Mouse (Mus musculus) liver, embryonic 16.5 days (tissue): ENCODE results near the gene Slco1c1. TPM values are rescaled to one million over a fixed set of nuclear protein-coding genes. Genes with fewer than 3 reads are reported as not detected.

ENCODE experiments used
- ATAC-seq: fragments of 200-750 bp; cut with Nextera tagmentation; 2 replicates; pipeline ENCODE4 v1.8.0; 2017; ENCODE audit warnings: low read depth, mild to moderate bottlenecking, moderate number of reproducible peaks, moderate library complexity
- H3K27ac ChIP-seq: fragments of 300-500 bp; sonication (generic); 2 replicates; pipeline ENCODE4 v1.5.1; 2014; ENCODE audit warnings: mild to moderate bottlenecking, low read length
- H3K27me3 ChIP-seq: fragments of 300-500 bp; sonication (generic); 2 replicates; pipeline ENCODE4 v1.6.1; 2014; ENCODE audit warnings: low read depth, low read length, mixed read lengths; ENCODE audit not compliant: control insufficient read depth, insufficient read depth
- H3K36me3 ChIP-seq: fragments of 300-500 bp; sonication (generic); 2 replicates; pipeline ENCODE4 v1.6.1; 2014; ENCODE audit warnings: mild to moderate bottlenecking; ENCODE audit not compliant: control insufficient read depth, insufficient read depth
- H3K4me1 ChIP-seq: fragments of 300-500 bp; sonication (generic); 2 replicates; pipeline ENCODE4 v1.6.1; 2014; ENCODE audit warnings: low read depth, low read length, mixed read lengths; ENCODE audit not compliant: control insufficient read depth
- H3K4me2 ChIP-seq: fragments of 300-500 bp; sonication (generic); 2 replicates; pipeline ENCODE4 v1.6.1; 2014; ENCODE audit warnings: low read depth, low read length, mixed read lengths
- H3K4me3 ChIP-seq: fragments of 300-500 bp; sonication (generic); 2 replicates; pipeline ENCODE4 v1.5.1; 2014; ENCODE audit warnings: low read depth, mild to moderate bottlenecking, low read length
- H3K9ac ChIP-seq: fragments of 300-500 bp; sonication (generic); 2 replicates; pipeline ENCODE4 v1.6.1; 2014; ENCODE audit warnings: low read depth, low read length
- H3K9me3 ChIP-seq: fragments of 300-500 bp; sonication (generic); replicated peaks from 2 replicates; pipeline ENCODE4 v1.6.1; 2016; ENCODE audit warnings: low read length; ENCODE audit not compliant: control insufficient read depth
- WGBS: fragments of 180-500 bp; shearing (Covaris S2); extraction: QIAGEN DNeasy Blood & Tissue Kit; methylation state at CpG from one replicate; pipeline ENCODE4 v1.1.7; 2014; ENCODE audit not compliant: insufficient replicate concordance; 5-methylcytosine and 5-hydroxymethylcytosine counted together
- polyA plus RNA-seq: library from polyadenylated mRNA; unstranded; fragments of >200 nt; fragmentation: Nextera tagmentation; extraction: Ambion mirVana; gene quantifications from 2 replicates; pipeline ENCODE4 v1.2.1, GENCODE M21; 2015

Slco1c1 gene
- not detected in 2 replicates for polyA plus RNA-seq

- ATAC-seq = no peak
- Histone ChIP-seq H3K36me3 (no peaks in the 10 kb centered on the region), H3K9ac (no peak within 1 kb of the TSS), H3K27me3 (no peaks in the 10 kb centered on the region), H3K4me1 (no peaks in the 10 kb centered on the region), H3K27ac (no peak within 1 kb of the TSS), H3K9me3 (no peaks in the 10 kb centered on the region), H3K4me2 (no peak within 1 kb of the TSS), H3K4me3 (no peak within 1 kb of the TSS)
- 40% methylated on average over 2 of the region's 2 CpGs for WGBS
These were observed at the start of gene Slco1c1 for GRCm38 (mm10) chr6:141523747-141524640. TSS of gene Slco1c1 (plus strand) at chr6:141524368.

DNA sequence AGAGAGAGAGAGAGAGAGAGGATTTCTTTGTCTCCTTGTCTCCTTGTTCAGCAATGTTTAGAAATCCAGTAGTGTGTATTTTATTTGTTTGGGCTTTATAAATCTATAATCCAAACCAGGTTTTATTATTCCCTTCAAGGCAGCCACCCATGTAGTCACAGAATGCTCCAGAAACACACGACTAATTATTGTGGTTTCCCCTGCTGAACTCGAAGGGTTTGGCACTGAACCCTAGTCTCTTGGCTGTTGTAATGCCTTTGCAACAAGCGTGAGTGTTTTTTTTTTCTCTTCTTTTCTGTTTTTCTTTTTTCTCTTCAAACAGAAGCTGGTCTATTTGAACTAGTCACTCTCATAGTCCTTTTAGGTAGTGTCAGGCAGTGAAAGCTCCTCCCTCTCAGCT is 49.5 kb upstream of the Slco1c1 start:
- WGBS = 23% methylated on average over 3 of the region's 3 CpGs

DNA sequence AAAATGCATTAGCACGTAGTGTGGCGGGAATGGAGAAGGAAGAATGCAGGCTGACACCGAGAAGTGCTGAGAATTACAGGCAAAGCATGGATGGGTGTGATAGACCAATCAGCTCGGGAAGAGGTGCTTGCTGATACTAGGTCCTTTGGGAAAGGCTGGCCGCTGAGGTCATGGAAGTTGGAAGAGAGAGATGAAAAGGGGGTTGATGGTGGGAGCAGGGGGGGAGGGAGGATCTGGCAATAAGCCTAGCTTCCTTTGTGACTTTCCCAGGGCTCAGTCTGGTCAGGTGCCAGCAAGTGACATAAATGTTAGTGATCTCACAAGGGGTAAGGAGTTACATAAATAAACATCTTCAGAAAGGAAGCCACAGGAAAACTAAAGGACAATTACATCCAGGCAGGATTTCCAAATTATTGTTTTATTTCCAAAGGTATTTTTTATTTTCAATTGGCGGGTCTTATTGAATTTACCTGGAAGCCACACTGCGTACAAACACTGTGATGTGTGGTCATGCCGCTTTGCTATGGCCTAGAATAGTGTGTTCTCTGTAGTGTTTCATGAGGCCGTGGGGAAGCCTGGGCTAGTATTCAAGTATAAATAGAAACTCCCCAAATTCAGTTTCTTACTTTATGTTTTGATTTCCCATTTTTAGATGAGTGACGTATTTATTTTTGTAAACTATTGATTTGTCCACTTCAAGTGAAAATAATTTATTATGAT is 38.7 kb upstream of the Slco1c1 start:
- Histone ChIP-seq H3K9me3 (no peaks in the 10 kb centered on the region), H3K9ac (no peak overlapping the region), H3K36me3 (no peaks in the 10 kb centered on the region), H3K4me1 (no peaks in the 10 kb centered on the region), H3K27me3 (no peaks in the 10 kb centered on the region), H3K27ac (no peak overlapping the region), H3K4me3 (no peak overlapping the region), H3K4me2 (no peak overlapping the region)
- 57% methylated on average over 10 of the region's 10 CpGs for WGBS
- ATAC-seq = no peak

More for the DNA sequence above, 49.5 kb upstream of the Slco1c1 start:
- no peak for ATAC-seq
- H3K27ac ChIP-seq = no peak overlapping the region
- H3K36me3 ChIP-seq = no peaks in the 10 kb centered on the region
- H3K27me3 ChIP-seq = no peaks in the 10 kb centered on the region
- H3K4me2 ChIP-seq = no peak overlapping the region
- H3K9ac ChIP-seq = no peak overlapping the region
- H3K9me3 ChIP-seq = no peaks in the 10 kb centered on the region
- no peaks in the 10 kb centered on the region for H3K4me1 ChIP-seq
- H3K4me3 ChIP-seq = no peak overlapping the region

DNA sequence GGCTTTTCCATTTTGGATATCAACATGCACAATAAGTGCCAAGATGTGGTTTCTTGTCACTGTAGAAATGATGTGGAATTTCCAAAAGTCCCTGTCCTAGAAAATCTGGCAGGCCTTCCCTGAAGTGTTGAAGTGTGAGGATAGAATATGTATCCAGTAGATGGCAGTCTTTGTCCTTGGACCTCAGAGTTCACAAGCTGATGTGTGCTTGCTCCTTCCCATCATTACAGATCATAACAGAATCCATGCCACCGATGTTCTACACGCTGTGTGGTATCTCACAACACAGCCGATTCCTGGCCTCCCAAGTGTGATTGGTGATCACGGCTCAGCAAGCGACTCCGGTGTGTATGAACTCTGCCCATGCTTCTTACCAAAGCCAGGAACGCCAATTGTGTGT is 36.9 kb upstream of the Slco1c1 start:
- Histone ChIP-seq H3K4me3 (no peak overlapping the region), H3K4me2 (no peak overlapping the region), H3K27ac (no peak overlapping the region), H3K9ac (no peak overlapping the region), H3K9me3 (no peaks in the 10 kb centered on the region), H3K27me3 (no peaks in the 10 kb centered on the region), H3K4me1 (no peaks in the 10 kb centered on the region), H3K36me3 (no peaks in the 10 kb centered on the region)
- WGBS = 58% methylated on average over 7 of the region's 7 CpGs
- ATAC-seq = no peak

DNA sequence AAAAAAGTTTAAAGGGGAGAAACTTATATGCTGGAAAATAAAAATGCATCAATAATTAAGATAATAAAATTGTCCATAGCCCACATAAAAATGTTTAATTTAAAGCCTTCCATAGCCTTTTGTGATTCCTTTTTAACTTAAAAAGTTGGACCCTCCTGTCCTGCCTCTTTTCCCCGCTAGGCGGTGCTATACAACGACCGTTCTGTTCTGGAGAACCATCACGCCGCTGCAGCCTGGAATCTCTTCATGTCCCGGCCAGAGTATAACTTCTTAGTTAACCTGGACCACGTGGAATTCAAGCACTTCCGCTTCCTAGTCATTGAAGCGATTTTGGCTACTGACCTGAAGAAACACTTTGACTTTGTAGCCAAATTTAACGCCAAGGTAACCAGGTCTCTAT is 35.5 kb upstream of the Slco1c1 start:
- Histone ChIP-seq H3K36me3 (no peaks in the 10 kb centered on the region), H3K9me3 (no peaks in the 10 kb centered on the region), H3K27me3 (no peaks in the 10 kb centered on the region), H3K4me2 (no peak overlapping the region), H3K4me1 (no peaks in the 10 kb centered on the region), H3K4me3 (no peak overlapping the region), H3K9ac (no peak overlapping the region), H3K27ac (no peak overlapping the region)
- 15% methylated on average over 11 of the region's 11 CpGs for WGBS
- no peak for ATAC-seq

DNA sequence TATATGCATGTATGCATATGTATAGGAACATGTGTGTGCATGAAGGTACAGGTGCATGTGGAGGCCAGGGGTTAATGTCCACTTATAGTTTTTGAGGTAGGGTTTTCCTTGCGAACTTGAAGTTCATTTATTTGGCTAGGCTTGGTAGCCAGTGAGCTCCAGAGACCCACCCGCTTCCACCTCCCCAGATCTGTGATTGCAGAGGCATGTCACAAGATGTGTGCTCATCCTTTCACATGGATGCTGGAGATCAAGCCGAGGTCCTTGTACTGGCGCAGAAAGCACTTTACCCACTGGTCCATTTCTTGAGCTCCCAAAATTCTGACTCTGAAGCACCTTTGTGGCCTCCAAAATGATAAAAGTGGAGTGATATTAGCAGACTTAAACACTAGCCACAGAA is 29.3 kb upstream of the Slco1c1 start:
- no peak overlapping the region for H3K4me3 ChIP-seq
- H3K27ac ChIP-seq = no peak overlapping the region
- WGBS = 65% methylated on average over 4 of the region's 4 CpGs
- no peak overlapping the region for H3K4me2 ChIP-seq
- H3K4me1 ChIP-seq = no peaks in the 10 kb centered on the region
- no peaks in the 10 kb centered on the region for H3K36me3 ChIP-seq
- no peak overlapping the region for H3K9ac ChIP-seq
- no peaks in the 10 kb centered on the region for H3K27me3 ChIP-seq
- ATAC-seq = no peak
- no peaks in the 10 kb centered on the region for H3K9me3 ChIP-seq

DNA sequence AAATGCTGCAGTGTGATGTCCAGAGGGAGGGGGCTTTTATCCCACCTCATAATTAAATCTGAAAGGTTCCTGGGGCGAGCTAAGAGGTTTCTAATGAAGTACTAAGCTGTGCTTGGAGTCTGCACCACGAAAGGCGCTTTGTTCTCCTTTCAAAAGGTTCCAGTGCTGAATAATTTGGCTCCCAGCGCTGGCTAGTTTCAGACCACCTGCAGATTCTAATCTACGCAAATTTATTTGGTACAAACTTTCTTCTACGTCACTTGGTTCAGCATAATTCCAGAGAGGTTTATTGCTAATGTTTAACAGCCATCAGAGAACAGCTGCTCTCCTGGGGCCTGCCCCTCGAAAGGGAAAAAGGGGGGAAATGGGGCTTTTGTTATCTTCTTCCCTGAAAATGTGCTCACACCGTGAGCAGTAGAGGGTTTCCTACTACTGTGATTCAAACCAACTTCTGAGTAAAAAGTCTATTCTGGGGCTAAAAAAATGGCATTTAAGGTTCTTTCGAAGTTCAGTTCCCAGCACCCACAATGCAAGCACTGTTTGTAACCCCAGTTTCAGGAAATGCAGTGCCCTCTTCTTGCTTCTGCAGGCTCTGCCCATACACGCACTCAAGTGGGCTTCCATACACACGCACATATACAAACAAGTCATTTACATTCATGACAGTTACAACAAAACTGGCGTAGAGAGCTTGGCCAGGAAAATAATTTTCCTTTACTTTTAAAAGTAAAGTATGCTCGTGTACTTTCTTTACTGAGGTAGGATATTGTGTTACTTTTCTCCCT is 28.3 kb upstream of the Slco1c1 start:
- H3K27ac ChIP-seq = no peak overlapping the region
- no peaks in the 10 kb centered on the region for H3K4me1 ChIP-seq
- 41% methylated on average over 13 of the region's 13 CpGs for WGBS
- no peak overlapping the region for H3K4me2 ChIP-seq
- H3K9me3 ChIP-seq = no peaks in the 10 kb centered on the region
- no peak overlapping the region for H3K4me3 ChIP-seq
- no peak overlapping the region for H3K9ac ChIP-seq
- no peaks in the 10 kb centered on the region for H3K36me3 ChIP-seq
- H3K27me3 ChIP-seq = no peaks in the 10 kb centered on the region
- no peak for ATAC-seq

DNA sequence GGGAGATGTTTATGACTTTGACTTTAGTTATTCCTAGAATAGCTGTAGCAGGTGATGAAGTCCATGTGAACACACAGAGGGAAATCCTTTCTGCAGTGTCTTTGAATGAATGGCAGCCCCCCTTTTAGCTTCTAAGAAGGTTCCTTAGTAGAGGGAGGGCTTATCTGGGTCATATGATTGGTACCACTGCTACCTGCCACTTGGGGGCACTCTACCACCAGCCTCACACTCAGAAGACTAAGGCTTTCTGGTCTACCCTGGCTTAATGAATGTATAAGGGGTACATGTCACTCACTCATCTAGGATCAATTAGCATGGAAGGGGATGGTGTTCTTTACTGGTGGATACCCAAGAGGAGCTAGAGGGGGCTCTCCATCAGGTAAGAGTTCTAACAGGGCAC is 24.7 kb upstream of the Slco1c1 start:
- Histone ChIP-seq H3K9me3 (no peaks in the 10 kb centered on the region), H3K27ac (no peak overlapping the region), H3K4me3 (no peak overlapping the region), H3K4me1 (no peaks in the 10 kb centered on the region), H3K9ac (no peak overlapping the region), H3K4me2 (no peak overlapping the region), H3K36me3 (no peaks in the 10 kb centered on the region), H3K27me3 (no peaks in the 10 kb centered on the region)
- no peak for ATAC-seq
